Mouse (Mus musculus): ENCODE results near the gene Pde1c. TPM values are rescaled to one million over a fixed set of nuclear protein-coding genes. Genes with fewer than 3 reads are reported as not detected.

Gene Pde1c
- polyA plus RNA-seq, 2 experiments: 0.45 to 0.46 TPM

DNA sequence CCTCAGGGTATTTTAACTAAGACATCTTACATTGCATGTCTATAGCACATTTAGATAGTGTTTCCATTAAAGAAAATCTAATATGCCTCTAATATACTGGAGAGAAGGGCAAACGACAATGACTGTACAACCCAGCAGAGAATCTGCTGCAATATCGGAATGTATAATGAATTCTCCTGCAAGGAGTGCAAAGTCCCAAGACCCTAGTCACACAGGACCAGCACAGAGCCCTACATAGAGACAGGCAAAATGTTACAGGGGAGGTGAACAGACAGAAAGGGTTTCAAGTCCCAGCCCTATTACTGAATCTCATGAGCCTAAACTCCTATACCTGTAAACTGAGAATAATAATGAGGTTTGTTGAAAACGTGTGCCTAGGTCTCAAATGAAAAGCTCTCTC is 13.1 kb downstream of the Pde1c start:
- no peak overlapping the region for H3K27ac ChIP-seq
- no peaks in the 10 kb centered on the region for H3K36me3 ChIP-seq (replicated peaks; ENCODE audit: control insufficient read depth, insufficient read depth, low read depth)
- H3K4me3 ChIP-seq (ENCODE audit: insufficient read depth in 1 of 2, low read depth in 2 of 2, low read length in 2 of 2): no peak overlapping the region
- ATAC-seq (ENCODE audit: insufficient read depth) (no peak), DNase-seq (ENCODE audit: low read depth in 3 of 3, low spot score in 3 of 3) (no peak)
- no peak overlapping the region for H3K4me2 ChIP-seq (ENCODE audit: low read depth)
- no peak overlapping the region for H3K9ac ChIP-seq (replicated peaks)
- H3K9me3 ChIP-seq (ENCODE audit: control insufficient read depth, low read length): no peaks in the 10 kb centered on the region
- no peak for TF ChIP-seq EP300 (IDR thresholded peaks at IDR 0.05; ENCODE audit: low read depth)
- no peak for TF ChIP-seq CTCF (IDR thresholded peaks at IDR 0.05; ENCODE audit: low read depth)
- H3K27me3 ChIP-seq (ENCODE audit: control insufficient read depth, insufficient read depth, low read length): no peaks in the 10 kb centered on the region
- 54% methylated on average over 3 of the region's 3 CpGs for WGBS (ENCODE audit: insufficient replicate concordance)
- no peaks in the 10 kb centered on the region for H3K4me1 ChIP-seq (replicated peaks; ENCODE audit: control insufficient read depth in 2 of 2, insufficient read depth in 2 of 2, low read length in 1 of 2)

GRCm38 (mm10) chr6:56555382-56555781 is 13.5 kb downstream of the Pde1c start:
- 49% methylated on average over 4 of the region's 4 CpGs for WGBS (ENCODE audit: insufficient replicate concordance)
- ATAC-seq (ENCODE audit: insufficient read depth): no peak
- no peaks in the 10 kb centered on the region for H3K36me3 ChIP-seq (replicated peaks; ENCODE audit: control insufficient read depth, insufficient read depth, low read depth)

DNA sequence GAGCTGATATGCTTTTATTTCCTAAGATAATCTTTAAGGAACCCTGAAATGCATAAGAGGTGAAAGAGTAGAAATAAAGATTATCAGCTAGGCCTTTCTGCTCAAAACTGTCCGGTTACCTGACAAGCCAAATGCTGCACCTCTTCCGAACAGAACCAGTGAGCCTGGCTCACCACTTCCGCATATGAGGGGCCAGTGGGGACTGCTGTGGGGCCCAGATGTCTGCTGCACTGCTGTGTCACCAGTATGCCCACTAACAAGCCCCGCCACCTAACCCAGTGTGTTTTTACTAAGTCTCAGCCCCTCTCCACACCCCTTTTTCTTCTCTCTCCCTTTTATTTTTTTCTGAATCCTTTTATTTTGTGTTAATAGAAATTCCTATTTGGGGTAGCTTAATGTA is 17.9 kb downstream of the Pde1c start:
- no peak overlapping the region for H3K4me2 ChIP-seq (ENCODE audit: low read depth)
- H3K27ac ChIP-seq: no peak overlapping the region
- ATAC-seq (ENCODE audit: insufficient read depth) (no peak), DNase-seq (ENCODE audit: low read depth in 3 of 3, low spot score in 3 of 3) (no peak)
- TF ChIP-seq CTCF (IDR thresholded peaks at IDR 0.05; ENCODE audit: low read depth): no peak
- no peak for TF ChIP-seq EP300 (IDR thresholded peaks at IDR 0.05; ENCODE audit: low read depth)
- no peak overlapping the region for H3K4me3 ChIP-seq (ENCODE audit: insufficient read depth in 1 of 2, low read depth in 2 of 2, low read length in 2 of 2)
- H3K27me3 ChIP-seq (ENCODE audit: control insufficient read depth, insufficient read depth, low read length): no peaks in the 10 kb centered on the region
- no peaks in the 10 kb centered on the region for H3K9me3 ChIP-seq (ENCODE audit: control insufficient read depth, low read length)
- WGBS (ENCODE audit: insufficient replicate concordance): 29% methylated on average over 4 of the region's 4 CpGs
- H3K4me1 ChIP-seq (replicated peaks; ENCODE audit: control insufficient read depth in 2 of 2, insufficient read depth in 2 of 2, low read length in 1 of 2): no peaks in the 10 kb centered on the region
- H3K36me3 ChIP-seq (replicated peaks; ENCODE audit: control insufficient read depth, insufficient read depth, low read depth): no peaks in the 10 kb centered on the region
- H3K9ac ChIP-seq (replicated peaks): no peak overlapping the region

More at GRCm38 (mm10) chr6:56555382-56555781, 13.5 kb downstream of the Pde1c start:
- no peaks in the 10 kb centered on the region for H3K4me1 ChIP-seq (replicated peaks; ENCODE audit: control insufficient read depth in 2 of 2, insufficient read depth in 2 of 2, low read length in 1 of 2)
- no peak overlapping the region for H3K4me2 ChIP-seq (ENCODE audit: low read depth)
- H3K27ac ChIP-seq: no peak overlapping the region
- TF ChIP-seq EP300 (IDR thresholded peaks at IDR 0.05; ENCODE audit: low read depth): no peak
- no peak for TF ChIP-seq CTCF (IDR thresholded peaks at IDR 0.05; ENCODE audit: low read depth)
- DNase-seq (ENCODE audit: low read depth in 3 of 3, low spot score in 3 of 3): no peak
- no peak overlapping the region for H3K9ac ChIP-seq (replicated peaks)
- H3K4me3 ChIP-seq (ENCODE audit: insufficient read depth in 1 of 2, low read depth in 2 of 2, low read length in 2 of 2): no peak overlapping the region
- no peaks in the 10 kb centered on the region for H3K9me3 ChIP-seq (ENCODE audit: control insufficient read depth, low read length)
- H3K27me3 ChIP-seq (ENCODE audit: control insufficient read depth, insufficient read depth, low read length): no peaks in the 10 kb centered on the region

DNA sequence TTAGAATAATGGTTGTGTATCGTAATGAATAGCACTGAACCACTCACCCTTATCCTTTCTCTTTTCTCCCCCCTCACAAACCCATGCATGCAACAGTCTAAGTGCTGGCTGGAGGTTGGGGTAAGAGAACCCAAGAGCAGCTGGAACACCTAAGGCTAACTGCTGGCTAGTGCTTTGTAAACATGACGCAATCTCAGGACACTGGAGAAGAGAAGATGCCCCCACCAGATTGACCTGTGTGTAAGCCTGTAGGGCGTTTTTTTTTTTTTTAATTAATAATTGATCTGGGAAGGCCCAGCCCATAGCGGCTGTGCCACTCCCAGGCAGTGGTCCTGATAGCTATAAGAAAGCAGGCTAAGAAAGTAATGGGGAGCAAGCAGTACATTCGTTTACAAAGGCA is 28.7 kb downstream of the Pde1c start:
- H3K27ac ChIP-seq: no peak overlapping the region
- TF ChIP-seq EP300 (IDR thresholded peaks at IDR 0.05; ENCODE audit: low read depth) (no peak), CTCF (IDR thresholded peaks at IDR 0.05; ENCODE audit: low read depth) (no peak)
- no peaks in the 10 kb centered on the region for H3K36me3 ChIP-seq (replicated peaks; ENCODE audit: control insufficient read depth, insufficient read depth, low read depth)
- no peak overlapping the region for H3K9ac ChIP-seq (replicated peaks)
- no peak overlapping the region for H3K4me3 ChIP-seq (ENCODE audit: insufficient read depth in 1 of 2, low read depth in 2 of 2, low read length in 2 of 2)
- H3K4me2 ChIP-seq (ENCODE audit: low read depth): no peak overlapping the region
- WGBS (ENCODE audit: insufficient replicate concordance): 55% methylated on average over 5 of the region's 5 CpGs
- no peaks in the 10 kb centered on the region for H3K9me3 ChIP-seq (ENCODE audit: control insufficient read depth, low read length)
- H3K4me1 ChIP-seq (replicated peaks; ENCODE audit: control insufficient read depth in 2 of 2, insufficient read depth in 2 of 2, low read length in 1 of 2): no peaks in the 10 kb centered on the region
- ATAC-seq (ENCODE audit: insufficient read depth): no peak
- no peaks in the 10 kb centered on the region for H3K27me3 ChIP-seq (ENCODE audit: control insufficient read depth, insufficient read depth, low read length)
- DNase-seq (ENCODE audit: low read depth in 3 of 3, low spot score in 3 of 3): no peak

DNA sequence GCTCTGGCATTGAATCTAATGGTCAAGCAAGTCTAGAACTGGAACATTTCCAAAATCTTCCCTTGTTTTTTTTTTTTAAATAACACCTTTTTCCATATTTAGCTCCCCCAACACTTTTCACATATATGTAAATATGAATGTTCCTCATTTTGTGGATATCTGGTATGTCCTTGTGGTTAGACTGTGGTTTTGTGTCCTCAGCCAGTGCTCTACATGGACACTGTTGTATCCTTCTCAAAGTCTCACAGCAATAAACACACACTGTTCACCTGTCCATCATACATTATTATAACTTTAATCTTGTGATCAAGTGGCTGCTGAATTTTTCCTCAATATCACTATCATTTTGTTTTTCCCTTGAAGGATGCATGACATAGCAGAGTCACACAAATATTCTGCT is 34.2 kb downstream of the Pde1c start:
- Histone ChIP-seq H3K27ac (no peak overlapping the region), H3K4me1 (replicated peaks; ENCODE audit: control insufficient read depth in 2 of 2, insufficient read depth in 2 of 2, low read length in 1 of 2) (no peaks in the 10 kb centered on the region), H3K27me3 (ENCODE audit: control insufficient read depth, insufficient read depth, low read length) (no peaks in the 10 kb centered on the region), H3K36me3 (replicated peaks; ENCODE audit: control insufficient read depth, insufficient read depth, low read depth) (no peaks in the 10 kb centered on the region), H3K4me2 (ENCODE audit: low read depth) (no peak overlapping the region), H3K9ac (replicated peaks) (no peak overlapping the region), H3K4me3 (ENCODE audit: insufficient read depth in 1 of 2, low read depth in 2 of 2, low read length in 2 of 2) (no peak overlapping the region), H3K9me3 (ENCODE audit: control insufficient read depth, low read length) (no peaks in the 10 kb centered on the region)
- DNase-seq (ENCODE audit: low read depth in 3 of 3, low spot score in 3 of 3) (no peak), ATAC-seq (ENCODE audit: insufficient read depth) (no peak)
- no peak for TF ChIP-seq EP300 (IDR thresholded peaks at IDR 0.05; ENCODE audit: low read depth)
- no peak for TF ChIP-seq CTCF (IDR thresholded peaks at IDR 0.05; ENCODE audit: low read depth)
